Comparison of ENCODE assay signal across 8 mouse cellular contexts in genomic region chrX:75759036-75759435, GRCm38 (mm10).
DNase-seq lines count a peak whose midpoint lies in the region; ATAC-seq and TF ChIP-seq lines count a peak whose summit lies in the region.
"Not testable (repeated sequence)": the region's sequence is repeated elsewhere in the genome, so short reads cannot be mapped to it uniquely, and the experiment has no call there.

No protein-coding gene starts in this region.

- H3K9me3 ChIP-seq in E14TG2a.4 (ENCODE audit: low read length); embryonic facial prominence, embryonic 11.5 days (replicated peaks; ENCODE audit: control insufficient read depth, low read length); heart, postnatal 0 days (replicated peaks; ENCODE audit: control insufficient read depth, low read length); liver, postnatal 0 days (ENCODE audit: low read length); stomach, postnatal 0 days (ENCODE audit: control insufficient read depth, low read length): not testable (repeated sequence)

- not testable (repeated sequence) for H3K27me3 ChIP-seq in E14TG2a.4 (ENCODE audit: insufficient read depth, low read length); embryonic facial prominence, embryonic 11.5 days (ENCODE audit: control insufficient read depth, insufficient read depth, low read length); heart, postnatal 0 days (ENCODE audit: control insufficient read depth, insufficient read depth, low read length); kidney, adult 2 months (replicated peaks; ENCODE audit: control insufficient read depth, insufficient read depth, low read length); liver, postnatal 0 days (ENCODE audit: insufficient read depth, low read length); stomach, postnatal 0 days (ENCODE audit: control insufficient read depth, insufficient read depth, low read length)

- H3K4me2 ChIP-seq in embryonic facial prominence, embryonic 11.5 days (ENCODE audit: low read depth, low read length); heart, postnatal 0 days (ENCODE audit: low read depth, low read length); liver, postnatal 0 days (ENCODE audit: low read depth, low read length); stomach, postnatal 0 days (replicated peaks; ENCODE audit: low read depth): not testable (repeated sequence)

- not testable (repeated sequence) for ATAC-seq in embryonic facial prominence, embryonic 11.5 days (replicated peaks; ENCODE audit: insufficient number of reproducible peaks, low FRiP score, low TSS enrichment, low read depth); heart, postnatal 0 days (ENCODE audit: insufficient read depth, low read depth); liver, postnatal 0 days; stomach, postnatal 0 days (ENCODE audit: low FRiP score, low TSS enrichment)

- 78% methylated on average over 11 of the region's 12 CpGs for WGBS in embryonic facial prominence, embryonic 11.5 days
- WGBS in heart, postnatal 0 days, result 65% methylated on average over 12 of the region's 12 CpGs
- WGBS in kidney, adult 2 months, result 94% methylated on average over 12 of the region's 12 CpGs
- WGBS in liver, postnatal 0 days (ENCODE audit: insufficient replicate concordance), result 69% methylated on average over 12 of the region's 12 CpGs
- WGBS in stomach, postnatal 0 days, result 83% methylated on average over 12 of the region's 12 CpGs

- peak; percentile 88 for DNase-seq in adrenal gland, postnatal 14 days
- peak; percentile 42 for DNase-seq in embryonic facial prominence, embryonic 11.5 days (ENCODE audit: low spot score)
- not testable (repeated sequence) for DNase-seq in heart, postnatal 0 days (ENCODE audit: low spot score)
- peak; percentile 0 for DNase-seq in kidney, adult 2 months
- DNase-seq in liver, postnatal 0 days, result peak; percentile 65
- peak; percentile 24 for DNase-seq in neural tube, embryonic 10.5 days (ENCODE audit: extremely low spot score, low spot score)
- peak; percentile 64 for DNase-seq in stomach, postnatal 0 days (ENCODE audit: low spot score)

- 0 out of 2 replicates have a peak overlapping the region, but pooled peaks have one; percentile 39 for H3K4me3 ChIP-seq in E14TG2a.4 (replicated peaks; ENCODE audit: low read length)
- H3K4me3 ChIP-seq in embryonic facial prominence, embryonic 11.5 days (ENCODE audit: low read depth, low read length); heart, postnatal 0 days (ENCODE audit: low read depth, low read length); kidney, adult 2 months (ENCODE audit: insufficient read depth, low read depth, low read length); liver, postnatal 0 days (ENCODE audit: low read depth, low read length); stomach, postnatal 0 days (ENCODE audit: low read depth, low read length): not testable (repeated sequence)

- H3K27ac ChIP-seq in embryonic facial prominence, embryonic 11.5 days (replicated peaks; ENCODE audit: low read depth, low read length); heart, postnatal 0 days (ENCODE audit: low read depth); kidney, adult 2 months (ENCODE audit: insufficient read depth, low read depth, low read length); liver, postnatal 0 days (ENCODE audit: low read depth); stomach, postnatal 0 days (replicated peaks): not testable (repeated sequence)

- not testable (repeated sequence) for H3K9ac ChIP-seq in embryonic facial prominence, embryonic 11.5 days (replicated peaks; ENCODE audit: low read length); heart, postnatal 0 days (replicated peaks; ENCODE audit: low read depth, low read length); liver, postnatal 0 days (replicated peaks); stomach, postnatal 0 days (ENCODE audit: low read length)

- 0 out of 2 replicates have a peak, but pooled peaks have one; percentile 7 for TF ChIP-seq CTCF in E14TG2a.4 (conservative IDR thresholded peaks at IDR 0.05; ENCODE audit: low read length)
- peak; percentile 46 for TF ChIP-seq CTCF in heart, postnatal 0 days (IDR thresholded peaks at IDR 0.05; ENCODE audit: low read depth)
- not testable (repeated sequence) for TF ChIP-seq CTCF in kidney, adult 2 months (conservative IDR thresholded peaks at IDR 0.05; ENCODE audit: insufficient read depth, insufficient read length, low read depth, low read length)
- peak; percentile 62 for TF ChIP-seq CTCF in liver, postnatal 0 days (IDR thresholded peaks at IDR 0.05; ENCODE audit: low read depth)
- TF ChIP-seq CTCF in stomach, postnatal 0 days (IDR thresholded peaks at IDR 0.05; ENCODE audit: low read depth), result peak; percentile 68

- not testable (repeated sequence) for TF ChIP-seq POLR2A in kidney, adult 2 months (IDR thresholded peaks at IDR 0.05; ENCODE audit: low read depth, low read length)

- H3K4me1 ChIP-seq in E14TG2a.4 (replicated peaks; ENCODE audit: low read depth, low read length), result peaks cover 12% of the 10 kb centered on the region
- H3K4me1 ChIP-seq in embryonic facial prominence, embryonic 11.5 days (ENCODE audit: control insufficient read depth, insufficient read depth, low read length); heart, postnatal 0 days (ENCODE audit: control insufficient read depth, insufficient read depth); kidney, adult 2 months (ENCODE audit: control insufficient read depth, insufficient read depth, low read length); liver, postnatal 0 days (ENCODE audit: insufficient read depth); stomach, postnatal 0 days (replicated peaks; ENCODE audit: control insufficient read depth, insufficient read depth): not testable (repeated sequence)

- H3K36me3 ChIP-seq in E14TG2a.4 (ENCODE audit: insufficient read depth, low read length); embryonic facial prominence, embryonic 11.5 days (replicated peaks; ENCODE audit: control insufficient read depth, insufficient read depth, low read depth, low read length); heart, postnatal 0 days (replicated peaks; ENCODE audit: control insufficient read depth, insufficient read depth, low read length); kidney, adult 2 months (ENCODE audit: control insufficient read depth, insufficient read depth, low read length); liver, postnatal 0 days (replicated peaks; ENCODE audit: insufficient read depth, low read length); stomach, postnatal 0 days (ENCODE audit: control insufficient read depth, insufficient read depth, low read length): not testable (repeated sequence)

- not testable (repeated sequence) for TF ChIP-seq EP300 in heart, postnatal 0 days (IDR thresholded peaks at IDR 0.05; ENCODE audit: low read depth); liver, postnatal 0 days (IDR thresholded peaks at IDR 0.05; ENCODE audit: low read depth); stomach, postnatal 0 days (optimal IDR thresholded peaks at IDR 0.05)
